Comparison of ENCODE assay signal across 8 mouse cellular contexts in genomic region chr3:95661945-95662715, GRCm38 (mm10). TPM values are rescaled to one million over a fixed set of nuclear protein-coding genes. Genes with fewer than 3 reads are reported as not detected.
A peak's percentile ranks its signal among the peaks of the same experiment; 100 is the strongest.
DNase-seq lines count a peak whose midpoint lies in the region; ATAC-seq lines count a peak whose summit lies in the region.

No protein-coding gene starts in this region.

- DNase-seq in thymus, postnatal 14 days: peak; percentile 4
- no peak for DNase-seq in thymus, postnatal 4 days
- no peak for DNase-seq in liver, embryonic 11.5 days (ENCODE audit: low spot score)
- no peak for DNase-seq in thymus, postnatal 36 days
- DNase-seq in ovary, postnatal 36 days (ENCODE audit: low spot score): no peak
- DNase-seq in adrenal gland, adult 18-20 months (ENCODE audit: low spot score in 2 of 2): no peak
- DNase-seq in testis, postnatal 14 days (ENCODE audit: low spot score): no peak

- H3K27me3 ChIP-seq in heart, embryonic 15.5 days: no peaks in the 10 kb centered on the region
- no peaks in the 10 kb centered on the region for H3K27me3 ChIP-seq in liver, embryonic 11.5 days (replicated peaks; ENCODE audit: control insufficient read depth, insufficient read depth, low read length)

- H3K9me3 ChIP-seq in heart, embryonic 15.5 days (replicated peaks): no peaks in the 10 kb centered on the region
- no peaks in the 10 kb centered on the region for H3K9me3 ChIP-seq in liver, embryonic 11.5 days (ENCODE audit: control insufficient read depth, low read length)

- no peak for ATAC-seq in heart, embryonic 15.5 days (replicated peaks; ENCODE audit: insufficient number of reproducible peaks, insufficient read depth, low FRiP score, low read depth)
- ATAC-seq in liver, embryonic 11.5 days (replicated peaks; ENCODE audit: low FRiP score): no peak

- H3K36me3 ChIP-seq in heart, embryonic 15.5 days: peaks cover 27% of the 10 kb centered on the region
- peaks cover 33% of the 10 kb centered on the region for H3K36me3 ChIP-seq in liver, embryonic 11.5 days (ENCODE audit: control insufficient read depth, insufficient read depth, low read length)

- H3K9ac ChIP-seq in heart, embryonic 15.5 days: peak overlapping the region; percentile 32; the same call in 1 of the 2 replicates
- no peak overlapping the region for H3K9ac ChIP-seq in liver, embryonic 11.5 days (ENCODE audit: low read depth, low read length)

- H3K4me2 ChIP-seq in heart, embryonic 15.5 days: peak overlapping the region; percentile 73
- peak overlapping the region; percentile 88 for H3K4me2 ChIP-seq in liver, embryonic 11.5 days

- 15% methylated on average over 7 of the region's 7 CpGs for WGBS in heart, embryonic 15.5 days
- WGBS in liver, embryonic 11.5 days: 26% methylated on average over 7 of the region's 7 CpGs

- peaks cover 73% of the 10 kb centered on the region for H3K4me1 ChIP-seq in heart, embryonic 15.5 days (replicated peaks)
- H3K4me1 ChIP-seq in liver, embryonic 11.5 days (replicated peaks; ENCODE audit: control insufficient read depth, insufficient read depth, low read length): peaks cover 68% of the 10 kb centered on the region

- peak overlapping the region; percentile 98 for H3K27ac ChIP-seq in heart, embryonic 15.5 days
- peak overlapping the region; percentile 6 for H3K27ac ChIP-seq in liver, embryonic 11.5 days (ENCODE audit: low read depth, low read length)

- peak overlapping the region; percentile 19 for H3K4me3 ChIP-seq in heart, embryonic 15.5 days
- H3K4me3 ChIP-seq in liver, embryonic 11.5 days (ENCODE audit: low read depth, low read length): peak overlapping the region; percentile 22

RNA-seq across cellular contexts. Expression of gene Mcl1, which starts 3.5 kb away (rescaled TPM):
- polyA plus RNA-seq in heart, embryonic 15.5 days (2015; fragmentation: Nextera tagmentation; extraction: Ambion mirVana): 38.4 and 45.4 TPM in 2 replicates
- 52.2 and 57.7 TPM in 2 replicates for polyA plus RNA-seq in liver, embryonic 11.5 days (2014; fragmentation: Nextera tagmentation; extraction: Ambion mirVana)
- 100 to 1,000 TPM; 138 to 228 TPM for total RNA-seq in adrenal gland, adult 18-20 months (2021)

RNA-seq across cellular contexts. Expression of gene Adamtsl4, which starts 25.6 kb away (rescaled TPM):
- 6.9 and 10.6 TPM in 2 replicates for polyA plus RNA-seq in heart, embryonic 15.5 days (2015; fragmentation: Nextera tagmentation; extraction: Ambion mirVana)
- polyA plus RNA-seq in liver, embryonic 11.5 days (2014; fragmentation: Nextera tagmentation; extraction: Ambion mirVana): 0.38 and 1.2 TPM in 2 replicates
- total RNA-seq in adrenal gland, adult 18-20 months (2021): 10 to 100 TPM in 1 of 2 experiments, 1 to 10 TPM in 1; 8.6 to 10.1 TPM

RNA-seq across cellular contexts. Expression of gene Ensa, which starts 37.3 kb away (rescaled TPM):
- polyA plus RNA-seq in heart, embryonic 15.5 days (2015; fragmentation: Nextera tagmentation; extraction: Ambion mirVana): 45.8 and 53.7 TPM in 2 replicates
- 51.3 and 55.8 TPM in 2 replicates for polyA plus RNA-seq in liver, embryonic 11.5 days (2014; fragmentation: Nextera tagmentation; extraction: Ambion mirVana)
- total RNA-seq in adrenal gland, adult 18-20 months (2021): 100 to 1,000 TPM in 1 of 2 experiments, 10 to 100 TPM in 1; 92.9 to 105 TPM
